Mouse (Mus musculus) lung, postnatal 0 days (tissue): ENCODE measurements at regions not wholly inside any gene's neighbourhood (a gene's known extent, or its start where the extent isn't known, plus 50 kb on each side); places are given as distances from the start of the nearest gene placed in this dataset.

Source experiments
- ATAC-seq: fragments of 200-750 bp; cut with Nextera tagmentation; 2 replicates; pipeline ENCODE4 v1.8.0; 2017; ENCODE audit warnings: moderate library complexity
- DNase-seq: peaks from one replicate; pipeline ENCODE4 v3.0.0-alpha.2; 2016; ENCODE audit warnings: low spot score
- H3K27ac ChIP-seq: fragments of 300-500 bp; sonication (generic); 2 replicates; pipeline ENCODE4 v1.5.1; 2014; ENCODE audit warnings: antibody characterized with exemption, mild to moderate bottlenecking, low read length, mixed read lengths
- H3K27me3 ChIP-seq: fragments of 300-500 bp; sonication (generic); replicated peaks from 2 replicates; pipeline ENCODE4 v1.6.1; 2014; ENCODE audit warnings: low read length, mixed read lengths; ENCODE audit not compliant: insufficient read depth
- H3K36me3 ChIP-seq: fragments of 300-500 bp; sonication (generic); 2 replicates; pipeline ENCODE4 v1.6.1; 2014; ENCODE audit warnings: low read length, mixed read lengths; ENCODE audit not compliant: insufficient read depth
- H3K4me1 ChIP-seq: fragments of 300-500 bp; sonication (generic); 2 replicates; pipeline ENCODE4 v1.6.1; 2014; ENCODE audit warnings: antibody characterized with exemption, low read depth, low read length, mixed read lengths; ENCODE audit not compliant: insufficient read depth
- H3K4me2 ChIP-seq: fragments of 300-500 bp; sonication (generic); replicated peaks from 2 replicates; pipeline ENCODE4 v1.6.1; 2014; ENCODE audit warnings: low read depth, mild to moderate bottlenecking, low read length, moderate library complexity, mixed read lengths
- H3K4me3 ChIP-seq: fragments of 300-500 bp; sonication (generic); 2 replicates; pipeline ENCODE4 v1.5.1; 2014; ENCODE audit warnings: low read depth, low read length
- H3K9ac ChIP-seq: fragments of 300-500 bp; sonication (generic); replicated peaks from 2 replicates; pipeline ENCODE4 v1.6.1; 2014; ENCODE audit warnings: low read depth, mild to moderate bottlenecking
- H3K9me3 ChIP-seq: fragments of 300-500 bp; sonication (generic); 2 replicates; pipeline ENCODE4 v1.6.1; 2016; ENCODE audit warnings: low read length, mixed read lengths
- CTCF ChIP-seq: IDR thresholded peaks from 2 replicates; pipeline ENCODE4 v1.5.1; 2016; ENCODE audit warnings: antibody characterized with exemption, mild to moderate bottlenecking
- EP300 ChIP-seq: IDR thresholded peaks from 2 replicates; pipeline ENCODE4 v1.6.1; 2016; ENCODE audit warnings: antibody characterized with exemption, mild to moderate bottlenecking, control low read depth
- WGBS: fragments of 180-500 bp; shearing (Covaris S2); extraction: QIAGEN DNeasy Blood & Tissue Kit; methylation state at CpG from one replicate; pipeline ENCODE4 v1.1.7; 2014; 5-methylcytosine and 5-hydroxymethylcytosine counted together

DNA sequence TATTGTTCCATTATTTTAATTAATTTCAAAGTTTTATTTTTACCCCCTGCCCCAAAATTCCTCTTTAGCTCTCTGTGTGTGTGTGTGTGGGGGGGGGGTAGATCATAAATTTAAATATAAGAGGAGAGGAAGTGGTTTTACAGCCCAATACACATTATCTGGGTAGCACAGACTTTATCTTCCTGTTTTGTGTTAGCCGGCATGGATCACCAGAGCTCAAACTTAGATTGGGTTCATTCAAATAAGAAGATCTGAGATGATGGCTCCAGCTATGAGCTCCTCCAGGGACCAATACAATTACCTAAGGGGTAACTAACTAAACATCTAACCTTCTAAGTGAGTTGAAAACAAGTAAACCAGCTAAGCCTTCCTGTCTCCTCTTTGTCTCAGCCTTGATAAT lies 620.8 kb upstream of the Gm10131 start:
- 63% methylated on average over 1 of the region's 1 CpGs for WGBS
- Histone ChIP-seq H3K36me3 (no peaks in the 10 kb centered on the region), H3K9ac (no peak overlapping the region), H3K4me2 (no peak overlapping the region), H3K9me3 (no peaks in the 10 kb centered on the region), H3K4me3 (no peak overlapping the region), H3K27ac (no peak overlapping the region), H3K27me3 (no peaks in the 10 kb centered on the region), H3K4me1 (no peaks in the 10 kb centered on the region)
- ATAC-seq (no peak), DNase-seq (no peak)
- TF ChIP-seq CTCF (no peak), EP300 (no peak)

DNA sequence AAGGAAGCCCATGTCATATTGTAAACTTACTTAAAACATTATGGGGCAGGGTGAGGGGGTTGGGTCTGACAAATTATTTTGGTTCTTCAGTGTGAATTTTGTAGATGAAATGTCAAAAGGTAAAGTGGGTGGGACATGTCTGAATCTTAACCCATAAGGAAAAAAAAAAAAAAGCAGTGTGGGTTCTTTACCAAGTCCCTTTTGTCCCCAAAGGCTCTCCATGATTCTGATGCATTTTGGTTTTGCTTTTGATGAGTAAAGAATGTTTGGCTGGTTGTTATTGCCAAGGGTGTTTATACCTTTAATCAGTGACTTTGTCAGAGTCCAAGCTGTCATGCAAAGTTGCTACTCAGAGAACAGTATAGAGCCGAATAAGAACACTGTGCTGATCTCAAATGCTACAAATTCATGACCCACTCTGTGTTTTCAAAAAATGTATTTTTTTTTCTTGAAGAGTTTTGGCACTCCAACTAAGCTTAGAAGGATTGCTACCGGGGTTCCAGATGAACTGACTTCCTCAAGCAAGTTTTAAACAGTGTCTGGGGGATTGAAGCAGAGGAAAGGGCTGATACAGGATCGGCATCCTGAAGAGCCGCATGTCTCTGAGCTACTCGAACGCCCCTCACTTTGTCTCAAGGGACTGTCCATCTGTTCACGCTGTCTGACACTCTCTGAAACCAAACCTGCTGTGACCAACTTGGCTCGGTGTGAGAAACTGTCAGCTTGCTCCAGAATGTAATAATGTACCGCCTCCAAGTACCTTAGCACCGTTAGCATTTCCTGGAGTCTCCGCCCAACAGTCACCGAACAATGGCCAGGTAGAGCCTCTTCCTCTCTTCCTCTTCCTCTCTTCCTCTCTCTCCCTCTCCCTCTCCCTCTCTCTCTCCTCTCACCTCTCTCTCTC lies 619.8 kb upstream of the Gm10131 start:
- Histone ChIP-seq H3K9ac (no peak overlapping the region), H3K36me3 (no peaks in the 10 kb centered on the region), H3K4me2 (no peak overlapping the region), H3K9me3 (no peaks in the 10 kb centered on the region), H3K27ac (no peak overlapping the region), H3K4me1 (no peaks in the 10 kb centered on the region), H3K27me3 (no peaks in the 10 kb centered on the region), H3K4me3 (no peak overlapping the region)
- DNase-seq (no peak), ATAC-seq (no peak)
- TF ChIP-seq EP300 (no peak), CTCF (no peak)
- WGBS = 28% methylated on average over 12 of the region's 12 CpGs

DNA sequence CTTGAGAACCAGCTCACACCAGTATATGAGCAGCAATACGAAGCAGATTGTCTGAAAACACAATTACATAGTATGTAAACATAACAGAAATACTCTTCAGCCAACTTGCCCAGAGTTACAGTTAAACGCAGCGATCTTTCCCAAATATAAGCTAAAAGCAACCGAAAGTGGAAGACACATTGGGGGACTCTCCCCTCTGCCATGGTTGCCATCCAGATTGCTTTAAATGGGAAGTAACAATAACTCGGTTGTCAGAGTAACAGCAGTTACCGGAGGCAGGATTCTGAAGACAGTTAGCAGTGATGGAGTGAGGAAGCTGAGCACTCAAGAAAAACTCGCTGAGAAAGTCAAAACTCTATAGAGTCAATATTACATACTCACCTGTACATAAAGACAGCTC lies 618.0 kb upstream of the Gm10131 start:
- TF ChIP-seq EP300 = no peak
- TF ChIP-seq CTCF = no peak
- Histone ChIP-seq H3K4me1 (no peaks in the 10 kb centered on the region), H3K9me3 (no peaks in the 10 kb centered on the region), H3K4me3 (no peak overlapping the region), H3K4me2 (no peak overlapping the region), H3K9ac (no peak overlapping the region), H3K27me3 (no peaks in the 10 kb centered on the region), H3K36me3 (no peaks in the 10 kb centered on the region), H3K27ac (no peak overlapping the region)
- DNase-seq = no peak
- no peak for ATAC-seq
- WGBS = 77% methylated on average over 7 of the region's 7 CpGs

DNA sequence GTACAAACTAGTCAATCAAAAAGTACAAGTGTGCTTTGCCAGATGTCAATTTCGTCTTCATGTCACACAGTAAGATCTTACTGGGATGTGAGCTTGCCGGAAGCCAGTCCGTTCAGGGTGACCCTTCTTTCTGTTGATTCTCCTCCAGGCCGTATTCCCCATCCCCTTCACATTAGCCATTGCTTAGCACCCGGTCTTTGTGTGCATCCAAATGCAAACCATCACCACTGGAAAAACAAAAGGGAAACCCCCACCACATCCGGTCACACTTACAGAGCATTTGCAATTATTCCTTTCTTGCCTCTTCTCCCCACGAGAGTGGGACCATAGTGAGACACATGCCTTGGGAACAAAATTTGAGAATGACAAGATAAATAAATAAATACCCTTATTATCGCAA lies 616.2 kb upstream of the Gm10131 start:
- no peaks in the 10 kb centered on the region for H3K27me3 ChIP-seq
- H3K9ac ChIP-seq = no peak overlapping the region
- ATAC-seq (no peak), DNase-seq (no peak)
- TF ChIP-seq EP300 (no peak), CTCF (no peak)
- H3K4me2 ChIP-seq = no peak overlapping the region
- H3K27ac ChIP-seq = no peak overlapping the region
- H3K4me3 ChIP-seq = no peak overlapping the region
- H3K4me1 ChIP-seq = no peaks in the 10 kb centered on the region
- H3K36me3 ChIP-seq = no peaks in the 10 kb centered on the region
- WGBS = 81% methylated on average over 8 of the region's 8 CpGs
- H3K9me3 ChIP-seq = no peaks in the 10 kb centered on the region

DNA sequence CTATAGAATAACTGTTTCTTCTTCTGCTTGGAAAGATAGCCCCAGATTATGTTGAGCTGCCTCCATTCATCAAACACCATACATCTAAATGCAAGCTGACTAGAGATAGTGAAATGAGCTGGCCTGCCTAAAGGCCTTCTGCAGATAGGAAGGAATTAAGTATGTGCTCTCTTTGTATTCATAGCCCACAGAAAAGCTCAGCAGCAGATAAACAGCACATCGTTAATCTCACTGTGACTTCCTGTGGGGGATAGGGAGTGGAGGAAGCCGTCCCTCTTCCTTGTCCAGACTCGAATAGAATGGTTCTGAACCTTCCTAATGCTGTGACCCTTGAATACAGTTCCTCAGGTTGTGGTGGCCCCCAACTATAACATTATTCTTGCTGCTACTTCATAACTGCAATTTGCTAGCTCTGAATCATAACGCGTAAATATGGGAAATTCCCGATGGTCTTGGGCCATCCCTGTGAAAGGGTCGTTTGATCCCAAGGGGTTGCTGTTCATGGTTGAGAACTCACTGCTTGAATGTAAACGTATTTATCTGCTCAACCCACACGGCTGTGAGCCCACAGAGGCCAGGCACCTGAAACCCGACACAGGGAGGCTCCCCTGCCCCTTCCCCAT lies 614.7 kb upstream of the Gm10131 start:
- no peaks in the 10 kb centered on the region for H3K27me3 ChIP-seq
- TF ChIP-seq EP300 = no peak
- no peaks in the 10 kb centered on the region for H3K36me3 ChIP-seq
- no peak overlapping the region for H3K4me2 ChIP-seq
- no peak overlapping the region for H3K4me3 ChIP-seq
- no peak overlapping the region for H3K27ac ChIP-seq
- H3K4me1 ChIP-seq = no peaks in the 10 kb centered on the region
- 42% methylated on average over 10 of the region's 10 CpGs for WGBS
- DNase-seq = peak; percentile 19
- H3K9me3 ChIP-seq = no peaks in the 10 kb centered on the region
- no peak for ATAC-seq
- no peak overlapping the region for H3K9ac ChIP-seq

DNA sequence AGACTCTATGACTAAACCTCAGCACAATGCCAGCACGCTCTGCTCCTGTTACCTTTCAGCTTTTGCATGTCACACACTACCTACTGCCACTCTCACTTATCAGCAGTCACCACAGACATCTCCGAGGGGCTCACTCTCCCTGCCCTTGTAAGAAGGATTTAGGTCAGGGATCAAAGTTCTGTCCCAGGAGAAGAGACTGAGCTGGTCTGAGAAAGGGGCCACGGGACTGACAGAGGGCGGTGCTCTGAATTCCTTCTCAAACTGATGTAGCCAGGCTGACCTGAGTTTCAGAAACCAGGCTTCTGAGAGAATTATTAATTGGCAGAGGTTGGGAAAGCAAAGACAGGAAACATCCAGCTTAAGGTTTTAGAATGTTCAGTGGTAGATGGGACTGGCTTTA lies 614.0 kb upstream of the Gm10131 start:
- no peaks in the 10 kb centered on the region for H3K27me3 ChIP-seq
- no peak overlapping the region for H3K4me2 ChIP-seq
- DNase-seq (no peak), ATAC-seq (no peak)
- H3K9me3 ChIP-seq = no peaks in the 10 kb centered on the region
- no peak overlapping the region for H3K4me3 ChIP-seq
- H3K9ac ChIP-seq = no peak overlapping the region
- no peak overlapping the region for H3K27ac ChIP-seq
- H3K36me3 ChIP-seq = no peaks in the 10 kb centered on the region
- no peak for TF ChIP-seq EP300
- no peak for TF ChIP-seq CTCF
- no peaks in the 10 kb centered on the region for H3K4me1 ChIP-seq
- 55% methylated on average over 4 of the region's 4 CpGs for WGBS
